Mouse (Mus musculus) cerebellum, postnatal 14 days (tissue): ENCODE measurements around the gene Neurog3.

Source experiments
- DNase-seq, 2 experiments: peaks; one replicate each; pipeline ENCODE4 v3.0.0; 2021; ENCODE audit warnings: mixed read lengths in 2 of 2

Gene Neurog3

GRCm38 (mm10) chr10:62132691-62133281 is at the start of gene Neurog3:
TSS of gene Neurog3 (plus strand) at chr10:62133090.
- peak in 1 of 2 experiments; percentile 23 for DNase-seq

DNA sequence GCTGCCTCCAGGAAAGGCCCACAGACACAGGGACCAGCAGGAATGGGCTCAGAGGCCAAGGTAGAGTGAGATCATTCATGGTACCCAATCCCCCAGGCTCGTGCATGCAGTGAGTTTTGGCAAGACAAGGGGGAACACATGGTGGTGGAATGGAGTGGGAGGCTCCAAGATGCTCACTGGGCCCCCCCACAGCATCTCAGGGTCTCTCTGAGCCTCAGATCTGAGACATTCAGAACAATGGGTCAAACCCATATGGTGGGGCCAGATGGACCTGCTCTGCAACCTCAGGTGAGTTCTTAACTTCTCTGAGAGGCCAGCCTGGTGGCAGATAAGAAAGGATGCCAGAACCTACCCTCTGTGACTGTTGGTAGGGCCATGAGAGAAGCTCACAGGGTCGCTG is 46.8 kb upstream of the Neurog3 start:
- peak; percentile 48 to 73 for DNase-seq

- peak in 1 of 2 experiments; percentile 23 for DNase-seq
These were observed 46.1 kb upstream of the Neurog3 start for GRCm38 (mm10) chr10:62086826-62087225.

GRCm38 (mm10) chr10:62088411-62088810 is 44.5 kb upstream of the Neurog3 start:
- DNase-seq = no peak

- DNase-seq = no peak
These were observed 43.8 kb upstream of the Neurog3 start for GRCm38 (mm10) chr10:62089071-62089470.

DNA sequence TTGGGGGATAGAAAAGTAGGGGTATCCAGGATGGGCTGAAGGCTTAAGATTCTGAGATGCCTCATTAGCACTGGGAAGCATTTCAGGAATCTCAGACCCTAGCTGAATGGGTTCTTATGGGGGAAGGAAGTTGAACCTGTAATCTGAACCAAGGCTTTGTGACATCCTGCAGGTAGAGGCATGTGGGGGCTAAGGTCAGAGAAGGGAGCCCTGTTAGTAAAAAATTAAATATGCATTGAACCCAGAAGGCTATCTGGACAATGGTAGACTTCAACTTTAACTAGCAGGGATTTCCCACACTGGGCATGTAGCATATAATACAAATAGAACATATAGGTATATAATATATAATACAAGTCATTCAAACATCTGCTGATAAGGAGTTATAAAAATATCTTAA is 43.4 kb upstream of the Neurog3 start:
- DNase-seq = no peak

DNA sequence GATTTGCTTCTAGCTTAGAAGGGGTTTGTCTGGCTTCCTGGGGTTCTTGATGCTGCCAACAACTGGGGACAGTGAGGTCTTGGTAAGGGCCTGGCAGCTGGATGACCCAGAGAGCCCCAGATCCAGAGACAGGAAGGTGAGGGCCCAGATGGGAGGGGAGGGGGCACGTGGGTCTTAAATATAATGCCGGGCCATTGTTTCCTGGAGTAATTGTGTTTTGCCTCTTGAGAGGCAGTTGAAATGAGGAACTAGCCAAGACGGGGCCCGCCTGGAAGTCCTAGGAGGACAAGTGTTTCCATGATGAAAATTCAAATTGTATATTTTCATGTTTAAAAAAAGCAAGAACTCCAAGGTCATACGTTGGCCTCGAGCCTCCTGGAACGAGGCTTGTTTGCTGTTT is 39.0 kb upstream of the Neurog3 start:
- no peak for DNase-seq

GRCm38 (mm10) chr10:62094401-62094800 is 38.5 kb upstream of the Neurog3 start:
- DNase-seq = no peak

- DNase-seq = peak; percentile 29 to 48
These were observed 33.0 kb upstream of the Neurog3 start for GRCm38 (mm10) chr10:62099749-62100403.

GRCm38 (mm10) chr10:62101504-62102439 is 31.1 kb upstream of the Neurog3 start:
- peak; percentile 93 to 97 for DNase-seq

- peak; percentile 87 to 90 for DNase-seq
These were observed 27.9 kb upstream of the Neurog3 start for GRCm38 (mm10) chr10:62104835-62105576.

GRCm38 (mm10) chr10:62107048-62107447 is 25.8 kb upstream of the Neurog3 start:
- no peak for DNase-seq

- peak; percentile 97 to 98 for DNase-seq
These were observed 22.2 kb upstream of the Neurog3 start for GRCm38 (mm10) chr10:62110504-62111206.

DNA sequence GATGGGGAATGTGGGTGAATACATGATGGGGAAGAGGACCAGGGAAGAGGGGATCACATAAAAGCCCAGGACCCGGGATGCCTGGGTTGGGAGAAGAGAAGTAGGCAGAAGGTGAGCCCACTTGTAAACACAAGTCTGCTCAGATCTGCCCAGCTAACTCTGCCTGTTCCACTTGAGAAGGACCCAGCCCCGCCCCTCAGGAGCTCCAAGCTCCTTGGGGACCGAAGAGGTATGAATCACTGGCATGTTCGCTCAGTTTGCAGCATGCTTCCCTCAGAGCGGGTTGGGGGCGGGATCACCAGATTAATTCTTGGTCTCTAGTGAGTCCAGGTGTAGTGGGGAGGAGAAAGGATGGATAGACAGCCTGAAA is 21.7 kb upstream of the Neurog3 start:
- DNase-seq = peak; percentile 55 to 57

GRCm38 (mm10) chr10:62113865-62114647 is 18.8 kb upstream of the Neurog3 start:
- DNase-seq = peak in 1 of 2 experiments; percentile 35

- DNase-seq = peak in 1 of 2 experiments; percentile 62
These were observed 5.8 kb upstream of the Neurog3 start for GRCm38 (mm10) chr10:62127137-62127536.

GRCm38 (mm10) chr10:62127711-62128231 is 5.1 kb upstream of the Neurog3 start:
- peak; percentile 63 to 65 for DNase-seq

GRCm38 (mm10) chr10:62128316-62128951 is 4.5 kb upstream of the Neurog3 start:
- peak; percentile 34 to 41 for DNase-seq

- no peak for DNase-seq
These were observed 3.0 kb downstream of the Neurog3 start for GRCm38 (mm10) chr10:62135696-62136470.

DNA sequence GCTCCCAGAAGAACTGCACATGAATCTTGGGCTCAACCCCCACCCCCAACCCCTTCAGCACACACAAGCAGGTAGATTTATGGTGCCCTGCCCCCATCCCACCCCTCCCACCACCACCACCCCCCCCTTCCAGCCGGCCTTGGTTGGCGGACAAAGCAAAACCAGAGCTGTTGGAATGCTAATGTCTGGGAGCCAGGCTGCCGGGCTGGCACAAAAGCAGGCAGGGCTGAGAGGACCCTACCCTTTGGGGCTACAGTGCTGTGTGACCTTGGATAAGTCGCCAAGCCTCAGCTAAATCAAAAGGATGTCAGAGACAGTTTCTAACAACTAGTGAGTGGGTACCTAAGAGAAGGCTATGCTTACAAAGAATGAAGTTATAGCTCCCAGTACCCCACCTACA is 4.3 kb downstream of the Neurog3 start:
- no peak for DNase-seq
